Mouse (Mus musculus) lung, postnatal 4 days (tissue): Measurements from ENCODE around the gene Taar5.

ENCODE experiments used
- DNase-seq, 2 experiments: peaks; one replicate each; pipeline ENCODE4 v3.0.0; 2021

Taar5 gene

DNA sequence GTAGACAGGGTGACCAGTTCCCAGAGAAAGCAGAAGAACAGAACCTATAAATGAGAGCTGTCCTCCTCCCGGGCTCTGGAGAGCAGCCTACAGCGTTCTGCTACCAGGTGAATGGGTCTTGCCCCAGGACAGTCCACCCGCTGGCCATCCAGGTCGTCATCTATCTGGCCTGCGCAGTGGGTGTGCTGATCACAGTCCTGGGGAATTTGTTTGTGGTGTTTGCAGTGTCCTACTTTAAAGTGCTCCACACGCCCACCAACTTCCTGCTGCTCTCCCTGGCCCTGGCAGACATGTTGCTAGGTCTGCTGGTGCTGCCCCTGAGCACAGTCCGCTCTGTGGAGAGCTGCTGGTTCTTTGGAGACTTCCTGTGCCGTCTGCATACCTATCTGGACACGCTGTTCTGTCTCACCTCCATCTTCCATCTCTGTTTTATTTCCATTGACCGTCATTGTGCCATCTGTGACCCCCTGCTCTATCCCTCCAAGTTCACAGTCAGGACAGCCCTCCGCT lies at the start of gene Taar5:
Gene Taar5, plus strand, starts transcription at position 51 of the 510 bp plus-strand sequence.
- no peak for DNase-seq

- DNase-seq: no peak
These were observed 48.0 kb upstream of the Taar5 start for GRCm38 (mm10) chr10:23922468-23922867.

GRCm38 (mm10) chr10:23923941-23924340 lies 46.6 kb upstream of the Taar5 start:
- no peak for DNase-seq

- no peak for DNase-seq
These were observed 32.9 kb upstream of the Taar5 start for GRCm38 (mm10) chr10:23937613-23938012.

- no peak for DNase-seq
These were observed 32.2 kb upstream of the Taar5 start, which contains the start of gene Taar2 for GRCm38 (mm10) chr10:23938312-23938711. Taar2 (plus strand) TSS chr10:23938572.

DNA sequence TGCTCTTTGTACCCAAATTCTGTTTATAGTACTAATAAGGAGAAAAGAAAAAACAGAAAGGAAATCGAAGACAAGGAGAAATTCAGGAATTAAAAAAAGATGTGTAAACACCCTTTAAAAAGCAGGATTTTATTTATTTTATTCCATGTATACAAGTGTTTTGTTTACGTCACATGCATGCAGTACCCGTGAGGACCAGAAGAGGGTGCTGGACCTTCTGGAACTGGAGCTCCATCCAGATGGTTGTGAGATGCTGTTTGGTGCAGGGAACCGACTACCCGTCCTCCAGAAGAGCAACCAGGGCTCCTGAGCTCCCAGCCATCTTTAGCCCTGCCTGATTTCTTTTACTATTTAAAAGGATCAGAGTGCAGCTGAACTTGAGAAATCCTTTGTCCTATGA lies 28.0 kb upstream of the Taar5 start:
- peak in 1 of 2 experiments; percentile 6 for DNase-seq

DNA sequence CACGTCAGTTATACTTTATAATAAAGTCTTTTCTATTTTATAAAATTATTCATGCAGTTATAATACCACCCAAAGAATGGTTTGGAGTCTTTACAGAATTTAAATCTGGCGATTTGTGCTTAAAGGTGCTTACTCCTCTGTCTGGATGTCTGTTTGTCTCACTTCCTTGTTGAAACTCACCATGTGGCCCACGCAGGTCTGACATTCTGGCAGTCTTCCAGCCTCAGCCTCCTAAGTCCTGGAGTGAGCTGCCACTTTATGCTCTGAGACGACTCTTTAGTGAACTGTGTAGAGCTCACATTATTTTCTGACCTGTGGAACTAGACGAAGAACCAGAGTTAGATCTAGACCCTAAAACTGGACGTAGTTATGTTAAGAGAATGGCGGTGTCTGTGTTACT lies 22.5 kb upstream of the Taar5 start:
- no peak for DNase-seq

GRCm38 (mm10) chr10:23949508-23950005 lies 20.9 kb upstream of the Taar5 start, which contains the start of gene Taar3:
Taar3 (plus strand) TSS chr10:23949558.
- no peak for DNase-seq

- no peak for DNase-seq
These were observed 18.8 kb upstream of the Taar5 start for GRCm38 (mm10) chr10:23951714-23952113.

DNA sequence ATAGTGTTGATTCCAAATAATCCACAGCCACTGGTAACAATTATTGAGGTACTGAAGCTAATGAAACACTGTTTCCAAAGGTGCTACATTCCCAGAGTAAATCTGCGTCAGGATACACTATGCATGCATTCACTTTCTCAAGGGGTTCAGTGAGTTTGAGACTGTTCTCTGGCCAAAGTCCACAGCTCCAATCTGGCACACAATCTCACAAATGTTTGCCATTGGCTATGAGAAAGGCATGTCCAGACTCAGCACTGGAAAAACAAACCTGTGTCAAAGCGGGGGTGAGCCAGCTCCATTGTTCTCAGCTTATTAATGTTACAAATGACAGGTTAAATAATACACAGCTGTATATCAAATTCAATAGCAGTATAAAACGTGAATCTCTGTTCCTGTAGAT lies 11.4 kb upstream of the Taar5 start:
- no peak for DNase-seq

DNA sequence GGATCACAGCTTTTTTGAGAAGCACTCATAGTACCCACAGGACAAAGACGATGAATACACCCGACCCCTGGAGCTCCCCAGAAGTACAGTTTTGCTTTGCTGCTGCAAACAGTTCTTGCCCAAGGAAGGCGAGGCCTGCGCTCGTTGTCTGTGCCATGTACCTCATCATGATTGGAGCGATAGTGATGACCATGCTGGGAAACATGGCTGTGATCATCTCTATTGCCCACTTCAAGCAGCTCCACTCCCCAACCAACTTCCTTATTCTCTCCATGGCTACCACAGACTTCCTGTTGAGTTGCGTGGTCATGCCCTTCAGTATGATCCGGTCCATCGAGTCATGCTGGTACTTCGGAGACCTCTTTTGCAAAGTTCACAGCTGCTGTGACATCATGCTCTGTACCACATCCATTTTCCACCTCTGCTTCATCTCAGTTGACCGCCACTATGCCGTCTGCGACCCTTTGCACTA lies 10.0 kb upstream of the Taar5 start, which contains the start of gene Taar4:
Gene Taar4, plus strand, starts transcription at position 51 of the 472 bp plus-strand sequence.
- DNase-seq: no peak

DNA sequence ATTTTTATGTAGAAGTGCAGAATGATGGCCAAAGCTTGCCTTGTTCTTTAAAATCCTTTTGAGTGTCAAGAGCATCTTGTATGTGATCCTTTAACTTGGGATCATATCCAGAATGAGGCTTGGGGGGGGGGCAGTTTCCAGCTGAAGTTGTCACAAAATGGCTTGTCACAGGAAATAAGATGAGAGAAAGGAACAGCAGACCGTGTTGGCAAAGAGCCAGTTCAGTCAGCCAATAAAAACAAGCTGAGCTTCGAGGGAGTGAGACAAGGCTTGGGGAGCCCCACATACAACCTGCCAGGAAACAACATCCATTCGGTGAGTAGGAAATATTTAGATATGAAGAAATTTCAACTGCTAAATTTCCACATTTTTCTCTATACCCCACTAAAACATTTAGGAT lies 7.1 kb upstream of the Taar5 start:
- DNase-seq: no peak

- DNase-seq: no peak
These were observed 5.4 kb upstream of the Taar5 start for GRCm38 (mm10) chr10:23964921-23965610.

GRCm38 (mm10) chr10:23971256-23971655 lies 750 bp downstream of the Taar5 start:
- DNase-seq: no peak

GRCm38 (mm10) chr10:23977958-23978357 lies 7.5 kb downstream of the Taar5 start:
- no peak for DNase-seq

GRCm38 (mm10) chr10:23978901-23979705 lies 8.6 kb downstream of the Taar5 start:
- DNase-seq: peak; percentile 67 to 79

- DNase-seq: no peak
These were observed 15.0 kb downstream of the Taar5 start, which contains the start of gene Taar6 for GRCm38 (mm10) chr10:23985546-23985945. Taar6 (minus strand) TSS chr10:23985646.

DNA sequence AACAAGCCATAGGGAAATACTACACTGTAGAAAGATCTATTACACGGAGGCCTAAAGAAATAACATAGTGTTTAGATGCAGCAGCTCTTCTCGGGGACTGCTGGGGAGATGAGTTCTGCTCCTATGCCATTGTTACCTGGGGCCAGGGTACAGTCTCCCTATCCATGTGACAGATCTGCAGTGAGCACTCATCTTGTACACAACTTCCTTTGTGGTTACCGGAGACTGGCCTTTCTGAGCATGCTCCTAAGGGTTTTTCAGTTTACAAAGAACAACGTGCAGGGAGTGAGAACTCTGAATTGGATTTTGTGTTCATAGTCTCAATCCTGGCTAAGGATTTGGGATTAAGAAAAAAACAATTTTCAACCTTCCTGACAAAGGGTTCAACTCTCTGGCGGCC lies 15.9 kb downstream of the Taar5 start:
- no peak for DNase-seq

DNA sequence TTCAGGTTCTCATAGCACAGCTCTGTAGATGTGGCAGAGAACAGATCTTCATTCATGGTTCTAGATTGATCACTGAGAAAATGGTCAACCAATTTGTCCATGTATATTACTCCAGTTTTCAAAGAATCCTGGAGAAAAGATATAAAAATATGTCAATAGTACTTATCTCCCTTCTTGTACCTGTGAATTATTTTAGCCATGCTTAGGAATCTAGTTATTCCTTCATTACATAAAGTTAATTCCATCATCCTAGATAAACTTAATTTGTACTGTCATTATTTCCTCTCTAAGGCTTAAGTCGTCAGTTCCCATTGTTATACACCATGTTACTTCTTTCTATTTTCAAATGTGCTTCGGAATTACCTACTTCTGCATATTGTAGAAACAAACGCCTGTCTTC lies 22.9 kb downstream of the Taar5 start, which contains the start of gene Taar7a:
Gene Taar7a, minus strand, starts transcription at position 101 of the 400 bp plus-strand sequence.
- DNase-seq: no peak

- DNase-seq: no peak
These were observed 29.1 kb downstream of the Taar5 start, which contains the start of gene Taar7b for GRCm38 (mm10) chr10:23999639-24000038. Taar7b (plus strand) TSS chr10:23999939.

- no peak for DNase-seq
These were observed 35.9 kb downstream of the Taar5 start for GRCm38 (mm10) chr10:24006442-24006841.

GRCm38 (mm10) chr10:24007034-24007433 lies 36.5 kb downstream of the Taar5 start:
- no peak for DNase-seq

- DNase-seq: no peak
These were observed 37.6 kb downstream of the Taar5 start for GRCm38 (mm10) chr10:24008143-24008542.
